Mouse (Mus musculus) urinary bladder, postnatal 10 days (tissue): ENCODE measurements around the gene Tmem231.

Source experiments
- DNase-seq: peaks from one replicate; pipeline ENCODE4 v3.0.0; 2022; ENCODE audit warnings: low spot score

Tmem231 gene

GRCm38 (mm10) chr8:111905500-111906121 lies 28.1 kb downstream of the Tmem231 start:
- no peak for DNase-seq

GRCm38 (mm10) chr8:111902080-111902479 lies 31.6 kb downstream of the Tmem231 start:
- DNase-seq, result no peak

- DNase-seq, result no peak
These were observed 35.1 kb downstream of the Tmem231 start for GRCm38 (mm10) chr8:111898586-111898985.

GRCm38 (mm10) chr8:111894955-111895354 lies 38.7 kb downstream of the Tmem231 start:
- no peak for DNase-seq

GRCm38 (mm10) chr8:111892615-111893014 lies 41.1 kb downstream of the Tmem231 start:
- no peak for DNase-seq

- no peak for DNase-seq
These were observed 41.7 kb downstream of the Tmem231 start for GRCm38 (mm10) chr8:111891983-111892382.

- no peak for DNase-seq
These were observed 42.8 kb downstream of the Tmem231 start for GRCm38 (mm10) chr8:111890911-111891303.

GRCm38 (mm10) chr8:111889931-111890910 lies 43.5 kb downstream of the Tmem231 start:
- DNase-seq, result no peak

GRCm38 (mm10) chr8:111888091-111888650 lies 45.5 kb downstream of the Tmem231 start:
- DNase-seq, result no peak

GRCm38 (mm10) chr8:111887479-111887878 lies 46.2 kb downstream of the Tmem231 start:
- DNase-seq, result no peak

GRCm38 (mm10) chr8:111883615-111884014 lies 50.1 kb downstream of the Tmem231 start:
- no peak for DNase-seq

- DNase-seq, result no peak
These were observed 52.1 kb downstream of the Tmem231 start for GRCm38 (mm10) chr8:111881591-111881990.

GRCm38 (mm10) chr8:111877711-111878110 lies 56.0 kb downstream of the Tmem231 start:
- DNase-seq, result no peak

- DNase-seq, result peak; percentile 90
These were observed 57.2 kb downstream of the Tmem231 start, which contains the start of gene Tmem170 for GRCm38 (mm10) chr8:111876355-111876948. Gene Tmem170, minus strand, starts transcription at chr8:111876750.

GRCm38 (mm10) chr8:111875758-111876157 lies 57.9 kb downstream of the Tmem231 start:
- no peak for DNase-seq

- no peak for DNase-seq
These were observed 62.4 kb downstream of the Tmem231 start for GRCm38 (mm10) chr8:111871278-111871677.

GRCm38 (mm10) chr8:111870379-111870778 lies 63.3 kb downstream of the Tmem231 start:
- DNase-seq, result no peak

GRCm38 (mm10) chr8:111868664-111869063 lies 65.0 kb downstream of the Tmem231 start:
- DNase-seq, result no peak

GRCm38 (mm10) chr8:111865857-111866256 lies 67.8 kb downstream of the Tmem231 start:
- no peak for DNase-seq

GRCm38 (mm10) chr8:111865130-111865852 lies 68.4 kb downstream of the Tmem231 start:
- DNase-seq, result no peak

GRCm38 (mm10) chr8:111864648-111865047 lies 69.0 kb downstream of the Tmem231 start:
- no peak for DNase-seq

- DNase-seq, result no peak
These were observed 70.4 kb downstream of the Tmem231 start for GRCm38 (mm10) chr8:111863280-111863679.
